Mouse (Mus musculus) skeletal muscle tissue, adult 2 months (tissue): ENCODE measurements around the gene Gm20521.
"Not testable (repeated sequence)": the region's sequence is repeated elsewhere in the genome, so short reads cannot be mapped to it uniquely, and the experiment has no call there.

ENCODE experiments used
- DNase-seq: peaks from one replicate; pipeline ENCODE4 v3.0.0-alpha.2; 2012; ENCODE audit warnings: low read depth, low spot score

Gm20521 gene

GRCm38 (mm10) chr14:54936831-54937160, 53.6 kb downstream of the Gm20521 start:
- no peak for DNase-seq

GRCm38 (mm10) chr14:54937361-54938182, 54.3 kb downstream of the Gm20521 start:
- DNase-seq: no peak

- DNase-seq: no peak
These were observed 55.4 kb downstream of the Gm20521 start for GRCm38 (mm10) chr14:54938431-54939219.

GRCm38 (mm10) chr14:54939434-54940175, 56.4 kb downstream of the Gm20521 start:
- peak; percentile 44 for DNase-seq

- DNase-seq: no peak
These were observed 56.9 kb downstream of the Gm20521 start for GRCm38 (mm10) chr14:54940176-54940530.

- no peak for DNase-seq
These were observed 58.1 kb downstream of the Gm20521 start for GRCm38 (mm10) chr14:54941024-54941978.

GRCm38 (mm10) chr14:54942479-54942878, 59.2 kb downstream of the Gm20521 start:
- DNase-seq: no peak

GRCm38 (mm10) chr14:54943971-54944370, 60.7 kb downstream of the Gm20521 start:
- no peak for DNase-seq

- no peak for DNase-seq
These were observed 61.7 kb downstream of the Gm20521 start for GRCm38 (mm10) chr14:54944939-54945338.

- no peak for DNase-seq
These were observed 62.9 kb downstream of the Gm20521 start for GRCm38 (mm10) chr14:54945975-54946704.

- DNase-seq: not testable (repeated sequence)
These were observed 63.8 kb downstream of the Gm20521 start for GRCm38 (mm10) chr14:54947008-54947407.
